Mouse (Mus musculus) MEL (cell line): ENCODE results near the gene Gm7075. TPM values are rescaled to one million over a fixed set of nuclear protein-coding genes. Genes with fewer than 3 reads are reported as not detected.
A peak's percentile ranks its signal among the peaks of the same experiment; 100 is the strongest.

ENCODE experiments used
- DNase-seq: peaks from one replicate; pipeline ENCODE4 v3.0.0; 2011; ENCODE audit warnings: low read depth, low spot score
- H3K27ac ChIP-seq: 2 replicates; pipeline ENCODE4 v1.5.1; 2012; ENCODE audit warnings: low read depth, mild to moderate bottlenecking, control low read depth, low read length, moderate library complexity; ENCODE audit not compliant: control insufficient read depth
- H3K27me3 ChIP-seq, 2 experiments: fragments of 150-350 bp in 1 of 2; sonication (generic) in 1 of 2; 2 replicates each; pipeline ENCODE4 v1.6.1; 2012; ENCODE audit warnings: low read length in 2 of 2, mild to moderate bottlenecking in 2 of 2, improper control_type of control experiment in 1 of 2, moderate library complexity in 1 of 2; ENCODE audit not compliant: insufficient read depth in 2 of 2, control insufficient read depth in 1 of 2
- H3K36me3 ChIP-seq, 2 experiments: 2 replicates each; pipeline ENCODE4 v1.6.1; 2012 to 2014; ENCODE audit warnings: low read length in 2 of 2, improper control_type of control experiment in 1 of 2, inconsistent platforms in 1 of 2, mild to moderate bottlenecking in 1 of 2; ENCODE audit not compliant: insufficient read depth in 2 of 2, control insufficient read depth in 1 of 2
- H3K4me1 ChIP-seq, 2 experiments: fragments of 150-350 bp in 1 of 2; sonication (generic) in 1 of 2; 2 replicates each; pipeline ENCODE4 v1.6.1; 2012; ENCODE audit warnings: low read length in 2 of 2, improper control_type of control experiment in 1 of 2, mild to moderate bottlenecking in 1 of 2; ENCODE audit not compliant: insufficient read depth in 2 of 2, control insufficient read depth in 1 of 2
- H3K4me3 ChIP-seq, 2 experiments: fragments of 150-350 bp in 1 of 2; sonication (generic) in 1 of 2; 2 replicates each; pipeline ENCODE4 v1.5.1; 2012; ENCODE audit warnings: low read depth in 2 of 2, low read length in 2 of 2, mild to moderate bottlenecking in 2 of 2, moderate library complexity in 2 of 2, control low read depth in 1 of 2, improper control_type of control experiment in 1 of 2; ENCODE audit not compliant: control insufficient read depth in 1 of 2, insufficient read depth in 1 of 2
- H3K79me2 ChIP-seq: 2 replicates; pipeline ENCODE4 v1.6.1; 2012; ENCODE audit warnings: mild to moderate bottlenecking, low read length, moderate library complexity; ENCODE audit not compliant: control insufficient read depth, poor library complexity, insufficient read depth
- H3K9ac ChIP-seq: 2 replicates; pipeline ENCODE4 v1.6.1; 2012; ENCODE audit warnings: low read depth, mild to moderate bottlenecking, control low read depth, low read length, moderate library complexity; ENCODE audit not compliant: control insufficient read depth, poor library complexity, severe bottlenecking
- H3K9me3 ChIP-seq: fragments of 150-350 bp; sonication (generic); replicated peaks from 2 replicates; pipeline ENCODE4 v1.6.1; 2012; ENCODE audit warnings: mild to moderate bottlenecking, low read length, improper control_type of control experiment, moderate library complexity; ENCODE audit not compliant: insufficient read depth
- BHLHE40 ChIP-seq: IDR thresholded peaks from 2 replicates; pipeline ENCODE4 v1.6.1; 2012; ENCODE audit warnings: low read depth, mild to moderate bottlenecking, inconsistent platforms, low read length, improper control_type of control experiment, borderline replicate concordance
- CTCF ChIP-seq, 3 experiments: IDR thresholded peaks in 2 of 3; conservative IDR thresholded peaks in 1 of 3; 2 replicates each; pipeline ENCODE4 v1.5.1; 2011 to 2012; ENCODE audit warnings: low read length in 3 of 3, low read depth in 2 of 3, mild to moderate bottlenecking in 2 of 3, improper control_type of control experiment in 1 of 3, inconsistent platforms in 1 of 3, mixed read lengths in 1 of 3, moderate library complexity in 1 of 3; ENCODE audit not compliant: control insufficient read depth in 1 of 3, insufficient read depth in 1 of 3, poor library complexity in 1 of 3, severe bottlenecking in 1 of 3
- E2F4 ChIP-seq: IDR thresholded peaks from 2 replicates; pipeline ENCODE4 v1.6.1; 2011; ENCODE audit warnings: low read depth, low read length, improper control_type of control experiment, borderline replicate concordance
- ELF1 ChIP-seq: IDR thresholded peaks from 2 replicates; pipeline ENCODE4 v1.6.1; 2014; ENCODE audit warnings: low read depth, mild to moderate bottlenecking, inconsistent platforms, low read length, improper control_type of control experiment, moderate library complexity
- ETS1 ChIP-seq: IDR thresholded peaks from 2 replicates; pipeline ENCODE4 v1.6.1; 2012; ENCODE audit warnings: low read depth, mild to moderate bottlenecking, inconsistent platforms, low read length, improper control_type of control experiment, moderate library complexity
- GABPA ChIP-seq: IDR thresholded peaks from 2 replicates; pipeline ENCODE4 v1.6.1; 2012; ENCODE audit warnings: low read depth, mild to moderate bottlenecking, inconsistent platforms, low read length, improper control_type of control experiment, moderate library complexity
- GATA1 ChIP-seq: IDR thresholded peaks from 2 replicates; pipeline ENCODE4 v1.6.1; 2011; ENCODE audit warnings: low read depth, low read length, improper control_type of control experiment
- HCFC1 ChIP-seq: IDR thresholded peaks from 2 replicates; pipeline ENCODE4 v1.6.1; 2012; ENCODE audit warnings: low read depth, mild to moderate bottlenecking, inconsistent platforms, low read length, improper control_type of control experiment, moderate library complexity
- JUND ChIP-seq: IDR thresholded peaks from 2 replicates; pipeline ENCODE4 v1.6.1; 2011; ENCODE audit warnings: low read depth, mild to moderate bottlenecking, improper control_type of control experiment, low read length
- KAT2A ChIP-seq: conservative IDR thresholded peaks from 2 replicates; pipeline ENCODE4 v1.6.1; 2012; ENCODE audit warnings: low read depth, low read length, improper control_type of control experiment, inconsistent platforms
- MAX ChIP-seq: IDR thresholded peaks from 2 replicates; pipeline ENCODE4 v1.6.1; 2011; ENCODE audit warnings: low read length, improper control_type of control experiment
- MAZ ChIP-seq: IDR thresholded peaks from 2 replicates; pipeline ENCODE4 v1.6.1; 2012; ENCODE audit warnings: low read depth, mild to moderate bottlenecking, inconsistent platforms, low read length, improper control_type of control experiment
- MEF2A ChIP-seq: IDR thresholded peaks from 2 replicates; pipeline ENCODE4 v1.6.1; 2014; ENCODE audit warnings: low read depth, mild to moderate bottlenecking, inconsistent platforms, low read length, improper control_type of control experiment; ENCODE audit not compliant: poor library complexity, insufficient replicate concordance, severe bottlenecking; ENCODE audit errors: extremely low read depth
- MXI1 ChIP-seq: IDR thresholded peaks from 2 replicates; pipeline ENCODE4 v1.6.1; 2011; ENCODE audit warnings: mild to moderate bottlenecking, low read depth, low read length, improper control_type of control experiment
- MYB ChIP-seq: IDR thresholded peaks from 2 replicates; pipeline ENCODE4 v1.6.1; 2011; ENCODE audit warnings: mild to moderate bottlenecking, low read depth, low read length, improper control_type of control experiment
- NELFE ChIP-seq: IDR thresholded peaks from 2 replicates; pipeline ENCODE4 v1.6.1; 2011; ENCODE audit warnings: low read depth, low read length, improper control_type of control experiment
- NRF1 ChIP-seq: IDR thresholded peaks from 2 replicates; pipeline ENCODE4 v1.6.1; 2014; ENCODE audit warnings: low read depth, mild to moderate bottlenecking, inconsistent platforms, low read length, improper control_type of control experiment, moderate library complexity; ENCODE audit not compliant: poor library complexity, insufficient read depth, severe bottlenecking
- POLR2A ChIP-seq, 2 experiments: IDR thresholded peaks; 2 replicates each; pipeline ENCODE4 v1.6.1; 2011 to 2012; ENCODE audit warnings: low read length in 2 of 2, mild to moderate bottlenecking in 2 of 2, control low read depth in 1 of 2, improper control_type of control experiment in 1 of 2, low read depth in 1 of 2, moderate library complexity in 1 of 2; ENCODE audit not compliant: control insufficient read depth in 1 of 2, insufficient read depth in 1 of 2, poor library complexity in 1 of 2
- POLR2AphosphoS2 ChIP-seq: IDR thresholded peaks from 2 replicates; pipeline ENCODE4 v1.6.1; 2011; ENCODE audit warnings: low read length, improper control_type of control experiment
- POLR2AphosphoS5 ChIP-seq: IDR thresholded peaks from 2 replicates; pipeline ENCODE4 v1.6.1; 2012; ENCODE audit warnings: low read depth, borderline replicate concordance, mild to moderate bottlenecking, inconsistent platforms, low read length, moderate library complexity, mixed read lengths
- RAD21 ChIP-seq: IDR thresholded peaks from 2 replicates; pipeline ENCODE4 v1.6.1; 2011; ENCODE audit warnings: mild to moderate bottlenecking, low read depth, low read length, improper control_type of control experiment
- RCOR1 ChIP-seq: IDR thresholded peaks from 2 replicates; pipeline ENCODE4 v1.6.1; 2012; ENCODE audit warnings: low read depth, mild to moderate bottlenecking, inconsistent platforms, low read length, improper control_type of control experiment
- SIN3A ChIP-seq: IDR thresholded peaks from 2 replicates; pipeline ENCODE4 v1.6.1; 2012; ENCODE audit warnings: low read length, improper control_type of control experiment, inconsistent platforms
- SMC3 ChIP-seq: IDR thresholded peaks from 2 replicates; pipeline ENCODE4 v1.6.1; 2011; ENCODE audit warnings: low read depth, low read length, improper control_type of control experiment
- TAL1 ChIP-seq: IDR thresholded peaks from 2 replicates; pipeline ENCODE4 v1.6.1; 2012; ENCODE audit warnings: mild to moderate bottlenecking, inconsistent platforms, low read length, moderate library complexity, mixed read lengths
- TBP ChIP-seq: IDR thresholded peaks from 2 replicates; pipeline ENCODE4 v1.8.0; 2011; ENCODE audit warnings: low read depth, low read length, improper control_type of control experiment
- TCF12 ChIP-seq: IDR thresholded peaks from 2 replicates; pipeline ENCODE4 v1.6.1; 2014; ENCODE audit warnings: low read depth, mild to moderate bottlenecking, inconsistent platforms, low read length, improper control_type of control experiment, moderate library complexity
- UBTF ChIP-seq: IDR thresholded peaks from 2 replicates; pipeline ENCODE4 v1.6.1; 2012; ENCODE audit warnings: low read depth, mild to moderate bottlenecking, inconsistent platforms, low read length, improper control_type of control experiment, moderate library complexity, borderline replicate concordance; ENCODE audit not compliant: insufficient read depth
- USF1 ChIP-seq: IDR thresholded peaks from 2 replicates; pipeline ENCODE4 v1.6.1; 2014; ENCODE audit warnings: low read depth, mild to moderate bottlenecking, inconsistent platforms, low read length, improper control_type of control experiment, moderate library complexity
- USF2 ChIP-seq, 2 experiments: IDR thresholded peaks; 2 replicates each; pipeline ENCODE4 v1.6.1; 2011 to 2012; ENCODE audit warnings: improper control_type of control experiment in 2 of 2, low read length in 2 of 2, borderline replicate concordance in 1 of 2, inconsistent platforms in 1 of 2, low read depth in 1 of 2, mild to moderate bottlenecking in 1 of 2; ENCODE audit not compliant: insufficient read depth in 1 of 2
- ZC3H11A ChIP-seq: IDR thresholded peaks from 2 replicates; pipeline ENCODE4 v1.6.1; 2012; ENCODE audit warnings: low read depth, mild to moderate bottlenecking, inconsistent platforms, low read length, improper control_type of control experiment
- ZKSCAN1 ChIP-seq: IDR thresholded peaks from 2 replicates; pipeline ENCODE4 v1.6.1; 2012; ENCODE audit warnings: low read depth, mild to moderate bottlenecking, inconsistent platforms, low read length, improper control_type of control experiment, moderate library complexity
- ZMIZ1 ChIP-seq: IDR thresholded peaks from 2 replicates; pipeline ENCODE4 v1.6.1; 2012; ENCODE audit warnings: low read depth, mild to moderate bottlenecking, inconsistent platforms, low read length, improper control_type of control experiment, moderate library complexity
- ZNF384 ChIP-seq: IDR thresholded peaks from 2 replicates; pipeline ENCODE4 v1.6.1; 2012; ENCODE audit warnings: low read depth, mild to moderate bottlenecking, inconsistent platforms, low read length, improper control_type of control experiment
- polyA plus RNA-seq, 2 experiments: library from polyadenylated mRNA; stranded (reverse) in 1 of 2; unstranded in 1 of 2; fragments of >175 nt in 1 of 2; fragments of >200 nt in 1 of 2; gene quantifications; 2 replicates each; pipeline versions ENCODE4 v1.2.1 to v1.2.4; 2012; ENCODE audit warnings: low replicate concordance in 2 of 2, low read depth in 1 of 2; ENCODE audit not compliant: insufficient read length in 2 of 2, insufficient read depth in 1 of 2, missing spikeins in 1 of 2
- total RNA-seq: library from RNA; depleted of rRNA; stranded (reverse); fragments of 300-350 nt; gene quantifications from 2 replicates; pipeline ENCODE4 v1.2.3, GENCODE M21; 2012; rRNA removed

Gene Gm7075
- total RNA-seq (not detected in 2 replicates), polyA plus RNA-seq (not detected)

DNA sequence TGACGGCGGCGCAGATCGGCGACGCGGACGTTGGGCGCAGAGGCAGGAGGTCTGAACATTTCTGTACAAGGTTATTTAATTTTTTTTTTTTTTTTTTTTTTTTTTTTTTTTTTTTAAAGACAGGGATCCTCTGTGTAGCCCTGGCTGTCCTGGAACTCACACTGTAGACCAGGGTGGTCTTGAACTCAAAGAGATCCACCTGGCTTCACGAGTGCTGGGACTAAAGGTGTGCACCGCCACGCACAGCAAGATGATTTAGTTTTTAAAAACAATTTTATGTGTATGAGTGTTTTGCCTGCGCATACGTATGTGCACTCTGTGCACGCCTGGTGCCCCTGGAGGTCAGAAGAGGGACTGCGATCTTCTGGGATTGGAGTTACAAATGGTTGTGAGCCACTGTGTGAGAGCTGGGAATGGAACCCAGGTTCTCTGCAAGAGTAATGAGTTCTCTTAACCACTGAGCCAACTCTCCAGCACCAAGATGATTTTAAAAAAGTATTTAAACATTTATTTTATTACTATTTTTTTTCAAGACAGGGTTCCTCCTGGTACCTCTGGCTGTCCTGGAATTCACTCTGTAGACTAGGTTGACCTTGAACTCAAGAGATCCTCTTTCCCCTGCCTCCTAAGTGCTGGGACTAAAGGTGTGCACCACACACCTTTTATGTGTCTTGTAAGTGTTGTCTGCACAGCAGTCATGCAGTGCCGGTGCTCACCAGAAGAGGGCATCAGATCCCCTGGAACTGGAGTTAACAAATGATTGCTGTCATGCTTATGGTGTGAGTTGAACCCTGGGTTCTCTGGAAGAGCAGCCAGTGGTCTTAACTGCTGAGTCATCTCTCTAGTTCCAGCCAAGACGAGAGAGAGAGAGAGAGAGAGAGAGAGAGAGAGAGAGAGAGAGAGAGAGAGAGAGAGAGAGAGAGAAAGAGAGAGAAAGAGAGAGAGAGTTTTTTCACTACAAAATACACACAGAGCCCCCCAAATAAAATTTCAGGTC lies at the start of gene Gm7075:
Gm7075 (minus strand) TSS at position 51 of the 997 bp plus-strand sequence.
- Histone ChIP-seq H3K9me3 (no peaks in the 10 kb centered on the region), H3K27ac (no peak within 1 kb of the TSS), H3K79me2 (no peaks in the 10 kb centered on the region), H3K4me3 (peak within 1 kb of the TSS; percentile 33 to 39), H3K4me1 (peaks cover 0 to 4% of the 10 kb centered on the region in 2 experiments; a peak in 1 of 4 replicates), H3K36me3 (no peaks in the 10 kb centered on the region), H3K9ac (peak within 1 kb of the TSS; percentile 34), H3K27me3 (no peaks in the 10 kb centered on the region; a peak in 1 of 4 replicates)
- DNase-seq, result peak; percentile 91
- TF ChIP-seq POLR2AphosphoS2 (no peak), MEF2A (no peak), NELFE (no peak), ZNF384 (no peak), HCFC1 (no peak), POLR2AphosphoS5 (no peak), KAT2A (no peak), UBTF (no peak), USF2 (IDR thresholded peaks at IDR 0.05; ENCODE audit: borderline replicate concordance in 1 of 2, insufficient read depth in 1 of 2, low read depth in 1 of 2, low read length in 2 of 2) (no peak), TBP (no peak), USF1 (no peak), NRF1 (no peak), MAX (no peak), RCOR1 (no peak), BHLHE40 (no peak), SMC3 (peak; percentile 61), MXI1 (no peak), RAD21 (peak; percentile 33), ZMIZ1 (no peak), SIN3A (peak; percentile 30; the same call in 1 of the 2 replicates), JUND (peak; percentile 94), CTCF (IDR thresholded peaks at IDR 0.05 in 2 of 3, conservative IDR thresholded peaks at IDR 0.05 in 1 of 3; ENCODE audit: control insufficient read depth in 1 of 3, insufficient read depth in 1 of 3, low read depth in 2 of 3, low read length in 3 of 3, poor library complexity in 1 of 3, severe bottlenecking in 1 of 3) (peak; percentile 61 to 75 (median 72)), ZC3H11A (peak; percentile 33; the same call in 1 of the 2 replicates), ETS1 (no peak), GATA1 (no peak), MAZ (0 out of 2 replicates have a peak, but pooled peaks have one; percentile 41), ELF1 (no peak), ZKSCAN1 (no peak), TCF12 (no peak), MYB (no peak), POLR2A (IDR thresholded peaks at IDR 0.05; ENCODE audit: control insufficient read depth in 1 of 2, insufficient read depth in 1 of 2, low read depth in 1 of 2, low read length in 2 of 2, poor library complexity in 1 of 2) (no peak), E2F4 (no peak), TAL1 (no peak), GABPA (no peak)
